Mouse (Mus musculus): ENCODE measurements at regions not wholly inside any gene's neighbourhood (a gene's known extent, or its start where the extent isn't known, plus 50 kb on each side); places are given as distances from the start of the nearest gene placed in this dataset.

GRCm38 (mm10) chr13:70127310-70127709 is 325.1 kb downstream of the Med10 start:
- TF ChIP-seq POLR2A (IDR thresholded peaks at IDR 0.05; ENCODE audit: control insufficient read depth, low read depth, low read length) = no peak
- TF ChIP-seq CTCF (IDR thresholded peaks at IDR 0.05; ENCODE audit: control insufficient read depth, insufficient read depth, insufficient replicate concordance, low read depth, low read length) = no peak
